Mouse (Mus musculus) heart, postnatal 14 days (tissue): ENCODE results near the gene Frs2. TPM values are rescaled to one million over a fixed set of nuclear protein-coding genes. Genes with fewer than 3 reads are reported as not detected.
"Not testable (repeated sequence)": the region's sequence is repeated elsewhere in the genome, so short reads cannot be mapped to it uniquely, and the experiment has no call there.

ENCODE experiments used
- DNase-seq, 2 experiments: peaks; one replicate each; pipeline ENCODE4 v3.0.0; 2021 to 2022
- intact Hi-C: fragments of 180-260 bp; cut with DNase I; formaldehyde crosslinking; loops from one replicate; pipeline ENCODE4 v1.15.1; 2025
- total RNA-seq, 2 experiments: library from RNA; stranded (reverse); gene quantifications; 2 replicates each; pipeline ENCODE4 v1.2.3; 2021

Gene Frs2
- total RNA-seq, 2 experiments from 2014 or later: 17.9 to 19.5 TPM

DNA sequence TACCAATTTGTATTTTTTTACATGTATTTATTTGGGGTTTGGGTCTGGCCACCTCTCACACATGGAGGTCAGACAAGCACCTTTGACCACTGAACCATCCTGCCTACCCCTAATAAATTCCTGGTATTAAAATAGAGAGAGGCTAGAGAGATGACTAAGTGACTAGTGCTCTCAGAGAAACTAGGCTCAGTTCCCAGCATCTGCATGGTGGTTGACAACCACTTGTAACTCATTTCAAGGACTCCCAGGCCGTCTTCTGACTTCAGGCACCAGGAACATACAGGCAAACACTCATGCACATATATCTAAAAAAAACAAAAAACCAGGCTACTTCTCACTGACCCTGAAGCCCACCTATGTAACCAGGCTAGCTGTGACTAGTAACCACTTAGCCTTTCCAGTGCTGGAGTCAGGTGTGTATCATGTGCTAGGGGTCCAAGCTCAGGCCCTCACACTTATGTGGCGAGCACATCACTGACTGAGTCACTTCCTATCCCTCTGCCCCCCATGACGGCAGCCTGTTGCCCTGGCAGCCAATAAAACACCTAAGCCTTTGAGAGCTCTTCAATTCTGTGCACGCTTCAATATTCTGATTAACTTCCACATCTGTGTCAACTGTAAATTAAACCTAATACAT, 98.3 kb downstream of the Frs2 start:
- no peak for DNase-seq

GRCm38 (mm10) chr10:117049253-117049652, 99.1 kb downstream of the Frs2 start:
- no peak for DNase-seq
- intact Hi-C loops: no loop called here

More for the DNA sequence above, 98.3 kb downstream of the Frs2 start:
- intact Hi-C loops: no loop called here

DNA sequence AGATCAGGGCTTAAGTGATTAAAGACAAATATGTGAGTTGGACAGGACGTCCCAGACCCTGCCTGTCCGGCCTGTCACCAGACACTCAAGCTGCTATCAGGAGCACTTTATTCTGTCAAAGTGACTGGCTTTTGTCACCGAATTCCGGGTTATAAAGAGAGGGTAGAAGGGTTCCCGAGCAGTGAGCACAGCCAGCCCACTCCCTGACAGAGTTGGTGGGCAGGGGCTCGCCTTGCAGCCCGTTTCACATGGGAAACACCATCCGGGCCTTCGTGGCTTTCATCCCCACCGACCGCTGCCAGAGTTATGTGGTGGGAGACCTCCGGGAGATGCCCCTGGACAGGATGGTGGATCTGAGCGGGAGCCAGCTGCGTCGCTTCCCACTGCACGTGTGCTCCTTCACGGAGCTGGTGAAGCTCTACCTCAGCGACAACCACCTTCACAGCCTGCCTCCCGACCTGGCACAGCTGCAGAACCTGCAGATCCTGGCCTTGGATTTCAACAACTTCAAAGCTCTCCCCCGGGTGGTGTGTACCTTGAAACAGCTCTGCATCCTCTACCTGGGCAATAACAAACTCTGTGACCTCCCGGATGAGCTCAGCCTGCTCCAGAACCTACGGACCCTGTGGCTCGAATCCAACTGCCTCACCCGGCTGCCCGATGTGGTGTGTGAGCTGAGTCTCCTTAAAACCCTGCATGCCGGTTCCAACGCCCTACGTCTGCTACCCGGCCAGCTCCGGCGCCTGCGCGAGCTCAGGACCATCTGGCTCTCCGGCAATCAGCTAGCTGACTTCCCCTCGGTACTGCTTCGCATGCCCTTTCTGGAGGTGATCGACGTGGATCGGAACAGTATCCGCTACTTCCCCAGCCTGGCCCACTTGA, 102.9 kb downstream of the Frs2 start, which contains the start of gene Lrrc10:
Gene Lrrc10, plus strand, starts transcription at position 167 of the 882 bp plus-strand sequence.
- intact Hi-C loops: no loop called here
- peak; percentile 47 to 48 for DNase-seq

- peak; percentile 39 to 63 for DNase-seq
- intact Hi-C loops: not testable (repeated sequence)
Observed at GRCm38 (mm10) chr10:117043497-117044166, 104.7 kb downstream of the Frs2 start.

- DNase-seq: peak; percentile 51 to 63
- intact Hi-C loops: no loop called here
Observed at GRCm38 (mm10) chr10:117042295-117042694, 106.0 kb downstream of the Frs2 start.

DNA sequence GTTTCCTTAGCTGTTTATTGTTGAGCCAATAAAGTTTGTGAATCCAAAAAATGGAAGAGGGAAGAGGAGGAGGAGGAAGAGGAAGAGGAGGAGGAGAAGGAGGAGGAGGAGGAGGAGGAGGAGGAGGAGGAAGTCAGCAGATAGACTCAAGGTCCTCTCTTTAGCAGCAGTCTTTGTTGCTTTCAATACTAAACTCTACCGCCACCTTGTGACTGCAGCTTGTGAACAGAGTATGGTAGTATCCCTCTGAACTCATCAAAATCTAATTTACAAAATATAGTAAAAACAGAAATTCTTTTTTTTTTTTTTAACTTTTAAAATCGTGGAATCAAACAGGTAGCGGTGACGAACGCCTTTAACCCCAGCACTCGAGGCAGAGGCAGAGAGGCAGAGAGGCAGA, 108.0 kb downstream of the Frs2 start:
- intact Hi-C loops: no loop called here
- DNase-seq: no peak

DNA sequence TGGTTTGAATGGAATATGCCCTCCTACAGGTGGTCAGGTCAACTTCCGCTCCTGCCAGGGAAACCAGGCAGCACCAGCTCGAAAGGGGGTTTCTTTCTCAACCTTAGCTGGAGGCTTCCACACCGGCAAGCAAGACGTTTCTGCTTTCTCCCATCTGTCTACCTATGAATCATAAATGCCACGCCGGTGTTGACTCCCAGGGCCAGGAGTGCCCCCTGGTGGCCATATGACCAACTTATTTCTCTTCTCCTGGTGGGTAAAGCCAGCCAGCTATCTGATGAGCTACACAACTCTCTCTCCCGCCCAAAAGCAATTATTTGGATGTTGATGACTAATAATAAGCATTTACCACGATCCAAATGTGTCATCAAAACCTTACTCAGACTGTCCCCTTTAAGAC, 114.5 kb downstream of the Frs2 start:
- intact Hi-C loops: loop anchor here (2.0 to 10.0 kb wide), 2 partner anchors 53 to 89 kb away; no protein-coding TSS in a partner anchor
- DNase-seq: peak; percentile 82 to 89

DNA sequence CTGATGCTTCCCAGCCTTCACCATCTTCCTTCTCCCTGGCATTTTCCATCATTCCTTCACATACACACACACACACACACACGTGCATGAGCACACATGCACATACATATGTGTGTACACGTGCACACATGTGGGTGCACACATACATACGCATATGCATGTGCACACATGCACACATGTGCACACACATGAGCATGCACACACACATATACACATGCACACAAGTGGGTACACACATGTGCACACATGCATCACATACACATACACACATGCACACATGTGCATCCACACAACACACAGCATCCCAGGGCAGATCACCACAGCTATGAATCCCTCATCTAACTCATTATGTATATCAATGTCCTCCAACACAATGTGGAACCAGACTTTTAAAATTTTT, 117.2 kb downstream of the Frs2 start:
- intact Hi-C loops: loop anchor here (10.0 kb wide), 1 partner anchor 86 kb away; no protein-coding TSS in a partner anchor

DNA sequence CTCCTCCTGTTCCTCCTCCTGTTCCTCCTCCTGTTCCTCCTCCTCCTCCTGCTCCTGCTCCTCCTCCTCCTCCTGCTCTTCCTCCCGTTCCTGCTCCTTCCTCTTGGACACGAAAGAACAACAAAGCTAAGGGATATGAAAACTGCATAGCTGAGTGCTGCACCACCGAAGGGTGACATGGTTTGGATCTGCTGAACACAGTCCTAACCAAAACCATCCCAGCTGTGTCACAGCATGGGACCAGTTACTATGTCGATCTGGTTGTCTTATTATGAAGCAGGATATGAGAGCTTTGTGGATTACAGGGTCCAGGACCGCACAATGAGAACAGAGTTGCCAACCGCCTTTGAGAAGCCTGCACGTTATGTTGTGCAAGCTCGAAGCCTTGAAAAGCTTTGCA, 122.2 kb downstream of the Frs2 start:
- DNase-seq: no peak

More for the DNA sequence above, 117.2 kb downstream of the Frs2 start:
- DNase-seq: no peak

DNA sequence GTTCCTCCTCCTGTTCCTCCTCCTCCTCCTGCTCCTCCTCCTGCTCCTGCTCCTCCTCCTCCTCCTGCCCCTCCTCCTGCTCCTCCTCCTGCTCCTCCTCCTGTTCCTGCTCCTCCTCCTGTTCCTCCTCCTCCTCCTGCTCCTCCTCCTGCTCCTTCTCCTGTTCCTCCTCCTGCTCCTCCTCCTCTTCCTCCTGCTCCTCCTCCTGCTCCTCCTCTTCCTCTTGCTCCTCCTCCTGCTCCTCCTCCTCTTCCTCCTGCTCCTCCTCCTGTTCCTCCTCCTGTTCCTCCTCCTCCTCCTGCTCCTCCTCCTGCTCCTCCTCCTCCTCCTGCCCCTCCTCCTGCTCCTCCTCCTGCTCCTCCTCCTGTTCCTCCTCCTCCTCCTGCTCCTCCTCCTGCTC, 122.6 kb downstream of the Frs2 start:
- DNase-seq, intact Hi-C loops: not testable (repeated sequence)

More for the DNA sequence above, 122.2 kb downstream of the Frs2 start:
- intact Hi-C loops: no loop called here

- no peak for DNase-seq
- intact Hi-C loops: no loop called here
Observed at GRCm38 (mm10) chr10:117023693-117024092, 124.6 kb downstream of the Frs2 start.

- intact Hi-C loops: no loop called here
- DNase-seq: no peak
Observed at GRCm38 (mm10) chr10:117021020-117021754, 127.1 kb downstream of the Frs2 start.

Other genes with a start within 250 kb of the Frs2 start
- gene Rab3ip, start 197.8 kb downstream of the Frs2 start, total RNA-seq: 10 to 100 TPM; 78.8 to 87.1 TPM
- not detected for gene Gm10271, start 175.9 kb downstream of the Frs2 start, total RNA-seq
- gene Best3, start 162.2 kb downstream of the Frs2 start, total RNA-seq: 1 to 10 TPM; 2.5 TPM
- 100 to 1,000 TPM; 247 to 264 TPM for gene Lrrc10, start 103.2 kb downstream of the Frs2 start, total RNA-seq
- 100 to 1,000 TPM; 121 to 137 TPM for gene Cct2, start 84.7 kb downstream of the Frs2 start, total RNA-seq
- gene Yeats4, start 76.0 kb upstream of the Frs2 start, total RNA-seq: 10 to 100 TPM; 28.0 to 28.8 TPM
- gene 9530003J23Rik, start 90.2 kb upstream of the Frs2 start, total RNA-seq: not detected
- 10 to 100 TPM; 93.0 to 99.3 TPM for gene Lyz2, start 133.8 kb upstream of the Frs2 start, total RNA-seq
- gene Lyz1, start 144.3 kb upstream of the Frs2 start, total RNA-seq: 1 to 10 TPM; 8.6 to 9.2 TPM
- gene Cpsf6, start 231.5 kb upstream of the Frs2 start, total RNA-seq: 10 to 100 TPM; 43.6 to 43.8 TPM